In the genomic region with DNA sequence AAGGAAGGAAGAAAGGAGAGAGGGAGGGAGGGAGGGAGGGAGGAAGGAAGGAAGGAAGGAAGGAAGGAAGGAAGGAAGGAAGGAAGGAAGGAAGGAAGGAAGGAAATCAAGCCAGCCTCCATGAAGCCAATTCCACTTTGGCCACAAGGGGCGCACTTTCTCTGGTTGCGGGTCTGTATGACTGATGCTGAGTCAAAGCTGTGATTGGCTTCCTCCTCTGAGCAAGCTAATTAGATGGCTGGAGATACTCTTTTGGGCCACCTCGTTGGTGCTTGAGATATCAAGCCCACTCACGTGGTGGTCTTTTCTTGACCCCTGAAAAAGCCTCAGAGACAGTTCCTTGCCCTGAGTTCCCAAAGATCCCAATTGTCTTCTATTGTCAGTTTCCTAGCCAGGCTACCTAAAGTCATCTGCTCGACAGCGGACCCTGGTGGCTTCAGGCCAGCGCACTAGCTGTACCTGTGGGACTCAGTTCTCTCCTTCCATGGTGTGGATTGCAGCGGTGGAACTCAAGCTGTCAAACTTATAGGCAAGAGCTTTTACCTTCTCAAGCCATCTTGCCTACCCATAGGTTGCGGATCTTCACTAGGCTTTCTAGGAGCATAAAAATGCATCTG, we compare ENCODE assay signal across 8 mouse cellular contexts. TPM values are rescaled to one million over a fixed set of nuclear protein-coding genes. Genes with fewer than 3 reads are reported as not detected.
A peak's percentile ranks its signal among the peaks of the same experiment; 100 is the strongest.
DNase-seq lines count a peak whose midpoint lies in the region; ATAC-seq and TF ChIP-seq lines count a peak whose summit lies in the region.

No protein-coding gene starts in this region.

- no peak overlapping the region for H3K4me2 ChIP-seq in limb, embryonic 14.5 days (replicated peaks; ENCODE audit: low read depth, low read length, severe bottlenecking)

- no peaks in the 10 kb centered on the region; a peak in 1 of 4 replicates for H3K4me1 ChIP-seq in MEL (ENCODE audit: control insufficient read depth in 1 of 2, insufficient read depth in 2 of 2, low read length in 2 of 2)
- no peaks in the 10 kb centered on the region for H3K4me1 ChIP-seq in limb, embryonic 14.5 days (ENCODE audit: control insufficient read depth, insufficient read depth, low read length)

- H3K9me3 ChIP-seq in MEL (replicated peaks; ENCODE audit: insufficient read depth, low read length), result no peaks in the 10 kb centered on the region
- no peaks in the 10 kb centered on the region for H3K9me3 ChIP-seq in limb, embryonic 14.5 days (ENCODE audit: control insufficient read depth, low read length)

- no peak overlapping the region for H3K9ac ChIP-seq in MEL (ENCODE audit: control insufficient read depth, low read depth, low read length, poor library complexity, severe bottlenecking)
- no peak overlapping the region for H3K9ac ChIP-seq in limb, embryonic 14.5 days (ENCODE audit: low read depth, low read length, severe bottlenecking)

- 21% methylated on average over 9 of the region's 9 CpGs for WGBS in limb, embryonic 14.5 days

- peak; percentile 26 to 64 for DNase-seq in layer of hippocampus, adult 2 months (ENCODE audit: low spot score in 2 of 2)
- no peak for DNase-seq in layer of hippocampus, adult 9-10 months (ENCODE audit: low spot score)
- peak; percentile 78 for DNase-seq in MEL (ENCODE audit: low read depth, low spot score)
- DNase-seq in cerebellum, adult 11-12 months, result peak; percentile 50
- peak; percentile 76 for DNase-seq in gastrocnemius, postnatal 10 days
- DNase-seq in limb, embryonic 14.5 days (ENCODE audit: low spot score), result peak; percentile 49
- DNase-seq in natural killer cell, adult 2 months (ENCODE audit: low spot score in 2 of 2), result peak; percentile 62 to 76
- peak; percentile 33 to 71 for DNase-seq in thymus, postnatal 10 days (ENCODE audit: low spot score in 2 of 2)

- peak overlapping the region; percentile 76 for H3K27ac ChIP-seq in layer of hippocampus, adult 2 months
- no peak overlapping the region for H3K27ac ChIP-seq in MEL (ENCODE audit: control insufficient read depth, low read depth, low read length)
- no peak overlapping the region for H3K27ac ChIP-seq in limb, embryonic 14.5 days (replicated peaks; ENCODE audit: low read depth, low read length)

- H3K36me3 ChIP-seq in MEL (ENCODE audit: control insufficient read depth in 1 of 2, insufficient read depth in 2 of 2, low read length in 2 of 2), result no peaks in the 10 kb centered on the region
- no peaks in the 10 kb centered on the region for H3K36me3 ChIP-seq in limb, embryonic 14.5 days (ENCODE audit: control insufficient read depth, insufficient read depth, low read length)

- no peaks in the 10 kb centered on the region for H3K79me2 ChIP-seq in MEL (ENCODE audit: control insufficient read depth, insufficient read depth, low read length, poor library complexity)

- H3K27me3 ChIP-seq in MEL (ENCODE audit: control insufficient read depth in 1 of 2, insufficient read depth in 2 of 2, low read length in 2 of 2), result no peaks in the 10 kb centered on the region; a peak in 1 of 4 replicates
- H3K27me3 ChIP-seq in limb, embryonic 14.5 days (ENCODE audit: control insufficient read depth, insufficient read depth, low read length), result no peaks in the 10 kb centered on the region

- TF ChIP-seq CTCF in layer of hippocampus, adult 2 months (conservative IDR thresholded peaks at IDR 0.05), result peak; percentile 70
- TF ChIP-seq CTCF in MEL (IDR thresholded peaks at IDR 0.05 in 2 of 3, conservative IDR thresholded peaks at IDR 0.05 in 1 of 3; ENCODE audit: control insufficient read depth in 1 of 3, insufficient read depth in 1 of 3, low read depth in 2 of 3, low read length in 3 of 3, poor library complexity in 1 of 3, severe bottlenecking in 1 of 3), result peak; percentile 62 to 83 (median 77)

- no peak for ATAC-seq in limb, embryonic 14.5 days (ENCODE audit: low FRiP score, low read depth)

- TF ChIP-seq EP300 in MEL (IDR thresholded peaks at IDR 0.05; ENCODE audit: low read depth in 1 of 2, low read length in 2 of 2), result no peak

- peak; percentile 11 for TF ChIP-seq RAD21 in MEL (IDR thresholded peaks at IDR 0.05; ENCODE audit: low read depth, low read length)

- TF ChIP-seq POLR2A in MEL (IDR thresholded peaks at IDR 0.05; ENCODE audit: control insufficient read depth in 1 of 2, insufficient read depth in 1 of 2, low read depth in 1 of 2, low read length in 2 of 2, poor library complexity in 1 of 2), result no peak
- TF ChIP-seq POLR2A in limb, embryonic 14.5 days (IDR thresholded peaks at IDR 0.05; ENCODE audit: borderline replicate concordance, extremely low read depth, insufficient read depth, insufficient read length), result no peak

- H3K4me3 ChIP-seq in layer of hippocampus, adult 2 months, result no peak overlapping the region
- H3K4me3 ChIP-seq in MEL (ENCODE audit: control insufficient read depth in 1 of 2, insufficient read depth in 1 of 2, low read depth in 2 of 2, low read length in 2 of 2), result no peak overlapping the region
- H3K4me3 ChIP-seq in limb, embryonic 14.5 days (replicated peaks; ENCODE audit: low read length), result no peak overlapping the region

TF ChIP-seq in MEL, 35 proteins besides CTCF, POLR2A, EP300 and RAD21:
- TF ChIP-seq RCOR1 (IDR thresholded peaks at IDR 0.05; ENCODE audit: low read depth, low read length) (0 out of 2 replicates have a peak, but pooled peaks have one; percentile 24), ZMIZ1 (IDR thresholded peaks at IDR 0.05; ENCODE audit: low read depth, low read length) (no peak)

RNA-seq across cellular contexts. Expression of a gene that starts 9.6 kb away (rescaled TPM):
- total RNA-seq in layer of hippocampus, adult 2 months (2021), result 1 to 10 TPM; 6.9 to 9.0 TPM
- 2.6 and 2.7 TPM in 2 replicates for total RNA-seq in MEL (2012; rRNA removed)
- polyA plus RNA-seq in MEL (2012; ENCODE audit: insufficient read depth in 1 of 2, insufficient read length in 2 of 2, low read depth in 1 of 2, low replicate concordance in 2 of 2, missing spikeins in 1 of 2), result 10 to 100 TPM in 1 of 2 experiments, not detected in 1; 10.0 TPM
- 1 to 10 TPM; 2.0 to 4.4 TPM for total RNA-seq in gastrocnemius, postnatal 10 days (2021)
- polyA plus RNA-seq in limb, embryonic 14.5 days (2012; rRNA removed), result 5.7 and 6.6 TPM in 2 replicates
- 4.5 and 6.2 TPM in 2 replicates for polyA plus RNA-seq in limb, embryonic 14.5 days (2014; fragmentation: Nextera tagmentation; extraction: Ambion mirVana)

RNA-seq across cellular contexts. Expression of a gene that starts 16.1 kb away (rescaled TPM):
- 10 to 100 TPM; 23.9 to 33.4 TPM for total RNA-seq in layer of hippocampus, adult 2 months (2021)
- 69.5 and 75.3 TPM in 2 replicates for total RNA-seq in MEL (2012; rRNA removed)
- 10 to 100 TPM; 40.1 to 46.1 TPM for polyA plus RNA-seq in MEL (2012; ENCODE audit: insufficient read depth in 1 of 2, insufficient read length in 2 of 2, low read depth in 1 of 2, low replicate concordance in 2 of 2, missing spikeins in 1 of 2)
- total RNA-seq in gastrocnemius, postnatal 10 days (2021), result 10 to 100 TPM; 10.3 to 10.7 TPM
- 13.2 and 13.6 TPM in 2 replicates for polyA plus RNA-seq in limb, embryonic 14.5 days (2012; rRNA removed)
- polyA plus RNA-seq in limb, embryonic 14.5 days (2014; fragmentation: Nextera tagmentation; extraction: Ambion mirVana), result 13.2 and 14.8 TPM in 2 replicates
